Mouse (Mus musculus) G1E (cell line): ENCODE data around the gene Mmd2. TPM values are rescaled to one million over a fixed set of nuclear protein-coding genes. Genes with fewer than 3 reads are reported as not detected.

Experiments
- ATAC-seq: 2 replicates; pipeline ENCODE4 v1.8.0; 2016; ENCODE audit warnings: mild to moderate bottlenecking; ENCODE audit not compliant: insufficient number of reproducible peaks, poor library complexity, low FRiP score, severe bottlenecking; ENCODE audit errors: extremely low read depth
- DNase-seq: peaks from one replicate; pipeline ENCODE4 v3.0.0; 2012; ENCODE audit warnings: low spot score
- H3K27me3 ChIP-seq: 2 replicates; pipeline ENCODE4 v1.6.1; 2012; ENCODE audit warnings: mild to moderate bottlenecking, low read length, inconsistent platforms; ENCODE audit not compliant: insufficient read depth
- H3K36me3 ChIP-seq: replicated peaks from 2 replicates; pipeline ENCODE3; 2012; ENCODE audit warnings: mild to moderate bottlenecking, inconsistent platforms
- H3K4me1 ChIP-seq: 2 replicates; pipeline ENCODE4 v1.6.1; 2012; ENCODE audit warnings: low read depth, low read length, inconsistent platforms, mixed read lengths; ENCODE audit not compliant: insufficient read depth
- H3K4me3 ChIP-seq: 2 replicates; pipeline ENCODE4 v1.5.1; 2012; ENCODE audit warnings: low read depth, mild to moderate bottlenecking, inconsistent platforms, low read length, moderate library complexity, mixed read lengths
- H3K9me3 ChIP-seq: replicated peaks from 2 replicates; pipeline ENCODE4 v1.6.1; 2012; ENCODE audit warnings: inconsistent platforms
- CTCF ChIP-seq: IDR thresholded peaks from 2 replicates; pipeline ENCODE4 v1.5.1; 2012; ENCODE audit warnings: low read depth, low read length, inconsistent platforms, mixed read lengths
- GATA1 ChIP-seq: IDR thresholded peaks from 2 replicates; pipeline ENCODE4 v1.6.1; 2012; ENCODE audit warnings: borderline replicate concordance, low read length, inconsistent platforms, mixed read lengths
- GATA2 ChIP-seq: IDR thresholded peaks from 2 replicates; pipeline ENCODE4 v1.6.1; 2012; ENCODE audit warnings: low read depth, low read length, inconsistent platforms, borderline replicate concordance
- POLR2AphosphoS5 ChIP-seq: IDR thresholded peaks from 2 replicates; pipeline ENCODE4 v1.6.1; 2012; ENCODE audit warnings: low read depth, low read length, inconsistent platforms; ENCODE audit not compliant: insufficient replicate concordance
- TAL1 ChIP-seq: conservative IDR thresholded peaks from 2 replicates; pipeline ENCODE4 v1.6.1; 2012; ENCODE audit warnings: low read depth, low read length, inconsistent platforms, mixed read lengths
- polyA plus RNA-seq: library from polyadenylated mRNA; stranded (reverse); fragments of >175 nt; gene quantifications from 2 replicates; pipeline ENCODE4 v1.2.3, GENCODE M21; 2012
- total RNA-seq, 2 experiments: library from RNA; stranded (forward) in 1 of 2; stranded (reverse) in 1 of 2; fragments of 200-1000 nt in 1 of 2; fragments of >200 nt in 1 of 2; fragmentation: Nextera tagmentation in 1 of 2; gene quantifications; 2 replicates each; pipeline ENCODE4 v1.2.3; 2014 to 2017

The Mmd2 gene
- total and polyA plus RNA-seq, 3 experiments, result 0.16 TPM; not detected in 2

DNA sequence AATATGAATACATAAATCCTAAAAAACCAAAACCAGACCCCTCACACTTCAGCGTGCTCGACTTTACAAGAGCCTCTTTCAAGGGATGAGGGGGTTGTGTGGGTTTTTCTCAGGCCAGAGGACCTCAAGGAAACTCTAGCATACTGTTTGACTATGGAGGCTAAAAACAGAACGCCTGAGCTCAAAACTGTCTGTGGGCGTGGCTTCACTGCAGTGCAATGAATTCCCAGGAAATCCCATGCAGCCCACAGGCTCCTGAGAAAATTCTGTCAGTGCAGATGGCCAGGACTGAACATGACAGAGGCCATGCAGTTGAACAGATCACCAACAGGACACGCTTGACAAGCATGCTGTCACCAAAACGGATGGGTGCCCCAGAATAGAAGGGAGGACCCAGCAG, 89.6 kb downstream of the Mmd2 start:
- H3K4me3 ChIP-seq, result no peak overlapping the region
- peaks cover 21% of the 10 kb centered on the region; the same call in 1 of the 2 replicates for H3K27me3 ChIP-seq
- peaks cover 12% of the 10 kb centered on the region; the same call in 1 of the 2 replicates for H3K4me1 ChIP-seq
- ATAC-seq (no peak), DNase-seq (no peak)
- H3K36me3 ChIP-seq, result no peaks in the 10 kb centered on the region
- no peak for TF ChIP-seq GATA2
- TF ChIP-seq TAL1, result no peak
- TF ChIP-seq POLR2AphosphoS5, result no peak
- TF ChIP-seq CTCF, result no peak
- no peak for TF ChIP-seq GATA1
- no peaks in the 10 kb centered on the region for H3K9me3 ChIP-seq

Other genes with a start within 250 kb of the Mmd2 start
- gene Foxk1, start 207.3 kb downstream of the Mmd2 start, total RNA-seq (2014; fragmentation: Nextera tagmentation), result 26.9 and 29.5 TPM in 2 replicates
- 4.9 and 5.5 TPM in 2 replicates for gene Foxk1, start 207.3 kb downstream of the Mmd2 start, total RNA-seq (2017)
- gene Foxk1, start 207.3 kb downstream of the Mmd2 start, polyA plus RNA-seq, result 39.3 and 42.7 TPM in 2 replicates
- 14.1 and 14.6 TPM in 2 replicates for gene Ap5z1, start 144.9 kb downstream of the Mmd2 start, total RNA-seq (2014; fragmentation: Nextera tagmentation)
- 11.5 and 14.0 TPM in 2 replicates for gene Ap5z1, start 144.9 kb downstream of the Mmd2 start, total RNA-seq (2017)
- gene Ap5z1, start 144.9 kb downstream of the Mmd2 start, polyA plus RNA-seq, result 32.0 and 37.7 TPM in 2 replicates
- gene Papolb, start 78.7 kb downstream of the Mmd2 start, total RNA-seq (2014; fragmentation: Nextera tagmentation), result not detected in 2 replicates
- 0.06 and 0.11 TPM in 2 replicates for gene Papolb, start 78.7 kb downstream of the Mmd2 start, total RNA-seq (2017)
- gene Papolb, start 78.7 kb downstream of the Mmd2 start, polyA plus RNA-seq, result not detected in 2 replicates
- gene Radil, start 57.7 kb downstream of the Mmd2 start, total RNA-seq (2014; fragmentation: Nextera tagmentation), result not detected in 2 replicates
- gene Radil, start 57.7 kb downstream of the Mmd2 start, total RNA-seq (2017), result 0.38 TPM in 1 of 2 replicates, not detected in the other
- gene Radil, start 57.7 kb downstream of the Mmd2 start, polyA plus RNA-seq, result not detected in 2 replicates
- 42.7 and 44.0 TPM in 2 replicates for gene Wipi2, start 18.9 kb upstream of the Mmd2 start, total RNA-seq (2014; fragmentation: Nextera tagmentation)
- 42.8 and 43.3 TPM in 2 replicates for gene Wipi2, start 18.9 kb upstream of the Mmd2 start, total RNA-seq (2017)
- gene Wipi2, start 18.9 kb upstream of the Mmd2 start, polyA plus RNA-seq, result 9.1 and 10.9 TPM in 2 replicates
- gene Slc29a4, start 83.7 kb upstream of the Mmd2 start, total RNA-seq (2014; fragmentation: Nextera tagmentation), result not detected in 2 replicates
- gene Slc29a4, start 83.7 kb upstream of the Mmd2 start, total RNA-seq (2017), result 0.05 TPM in 1 of 2 replicates, not detected in the other
- gene Slc29a4, start 83.7 kb upstream of the Mmd2 start, polyA plus RNA-seq, result not detected in 2 replicates
- gene Tnrc18, start 208.9 kb upstream of the Mmd2 start, total RNA-seq (2014; fragmentation: Nextera tagmentation), result 30.2 and 36.3 TPM in 2 replicates
- 4.6 and 5.4 TPM in 2 replicates for gene Tnrc18, start 208.9 kb upstream of the Mmd2 start, total RNA-seq (2017)
- 81.6 and 90.7 TPM in 2 replicates for gene Tnrc18, start 208.9 kb upstream of the Mmd2 start, polyA plus RNA-seq